Mouse (Mus musculus) liver, postnatal 0 days (tissue): ENCODE measurements at regions not wholly inside any gene's neighbourhood (a gene's known extent, or its start where the extent isn't known, plus 50 kb on each side); places are given as distances from the start of the nearest gene placed in this dataset.

ENCODE experiments used
- CTCF ChIP-seq: sonication (generic); IDR thresholded peaks from 2 replicates; pipeline ENCODE4 v1.5.1; 2016; ENCODE audit warnings: antibody characterized with exemption, low read depth
- EP300 ChIP-seq: IDR thresholded peaks from 2 replicates; pipeline ENCODE4 v1.6.1; 2016; ENCODE audit warnings: antibody characterized with exemption, low read depth, mild to moderate bottlenecking

DNA sequence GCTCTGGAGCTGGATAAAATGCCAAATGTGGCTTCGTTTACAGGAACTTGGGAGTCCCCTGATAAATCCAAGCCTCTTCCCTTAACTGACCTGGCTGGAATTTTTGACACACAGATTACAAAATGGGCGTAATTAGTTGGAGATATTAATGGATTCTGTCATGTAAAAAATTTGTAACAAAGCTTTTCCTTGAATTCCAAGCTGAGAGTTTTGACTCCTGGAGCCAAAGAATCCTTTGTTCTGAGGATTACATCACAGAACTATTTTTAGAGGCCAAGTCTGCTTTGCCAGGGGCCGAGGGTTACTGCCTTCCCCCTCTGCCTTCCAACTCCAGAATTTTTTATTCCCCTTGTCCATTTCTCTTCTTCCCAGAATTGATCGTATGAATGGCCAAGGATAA lies 1096.5 kb downstream of the Mrps31 start:
- TF ChIP-seq EP300 = no peak
- no peak for TF ChIP-seq CTCF
